Mouse (Mus musculus) megakaryocyte, embryonic 14.5 days (primary cell): Measurements from ENCODE around the gene Fam3c.

ENCODE experiments used
- FLI1 ChIP-seq: IDR thresholded peaks from 2 replicates; pipeline ENCODE4 v1.6.1; 2012; ENCODE audit warnings: low read length, inconsistent platforms, mixed read lengths
- GATA1 ChIP-seq: IDR thresholded peaks from 3 replicates; pipeline ENCODE4 v1.6.1; 2012; ENCODE audit warnings: mixed read lengths, low read length, inconsistent platforms, borderline replicate concordance

GRCm38 (mm10) chr6:22348975-22349374, 7.1 kb downstream of the Fam3c start:
- no peak for TF ChIP-seq GATA1
- TF ChIP-seq FLI1, result no peak
